Mouse (Mus musculus) hindbrain, embryonic 10.5 days (tissue): ENCODE measurements at regions not wholly inside any gene's neighbourhood (a gene's known extent, or its start where the extent isn't known, plus 50 kb on each side); places are given as distances from the start of the nearest gene placed in this dataset.

Experiments
- DNase-seq: peaks from one replicate; pipeline ENCODE4 v3.0.0-alpha.2; 2017; ENCODE audit warnings: low spot score
- H3K27ac ChIP-seq: fragments of 300-500 bp; sonication (generic); 2 replicates; pipeline ENCODE4 v1.5.1; 2016; ENCODE audit warnings: mild to moderate bottlenecking, moderate library complexity
- H3K27me3 ChIP-seq: fragments of 300-500 bp; sonication (generic); 2 replicates; pipeline ENCODE4 v1.6.1; 2016; ENCODE audit warnings: mild to moderate bottlenecking; ENCODE audit not compliant: poor library complexity, insufficient read depth, severe bottlenecking
- H3K36me3 ChIP-seq: fragments of 300-500 bp; sonication (generic); 2 replicates; pipeline ENCODE4 v1.6.1; 2016; ENCODE audit warnings: mild to moderate bottlenecking, moderate library complexity
- H3K4me1 ChIP-seq: fragments of 300-500 bp; sonication (generic); replicated peaks from 2 replicates; pipeline ENCODE4 v1.6.1; 2016; ENCODE audit warnings: mild to moderate bottlenecking
- H3K4me3 ChIP-seq: fragments of 300-500 bp; sonication (generic); 2 replicates; pipeline ENCODE4 v1.5.1; 2016; ENCODE audit warnings: mild to moderate bottlenecking, moderate library complexity
- H3K9me3 ChIP-seq: fragments of 300-500 bp; sonication (generic); 2 replicates; pipeline ENCODE4 v1.6.1; 2016; ENCODE audit warnings: mild to moderate bottlenecking, moderate library complexity
- WGBS: fragments of 180-500 bp; shearing (Covaris S2); methylation state at CpG from one replicate; pipeline ENCODE4 v1.1.7; 2016; 5-methylcytosine and 5-hydroxymethylcytosine counted together

DNA sequence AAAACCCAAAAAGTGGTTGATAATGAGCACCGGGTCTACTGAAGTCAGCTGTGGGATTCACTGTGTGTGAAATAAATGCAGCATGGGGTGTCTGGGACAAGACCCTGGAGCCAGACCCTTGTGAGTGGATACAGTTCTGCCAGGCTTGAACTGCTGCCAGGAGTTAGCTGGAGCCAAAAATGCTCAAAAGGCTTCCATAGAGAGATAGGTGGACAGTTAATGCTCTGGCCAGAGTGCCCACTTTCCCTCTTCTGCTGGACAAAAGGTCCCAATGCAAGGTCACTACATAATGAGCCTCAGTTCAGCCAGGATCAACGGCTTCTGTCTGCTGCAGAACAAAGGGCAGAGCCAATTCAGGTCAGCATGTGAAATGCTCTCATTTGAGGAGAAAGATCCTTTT lies 73.2 kb upstream of the Ercc6l2 start:
- WGBS: 58% methylated on average over 2 of the region's 2 CpGs

DNA sequence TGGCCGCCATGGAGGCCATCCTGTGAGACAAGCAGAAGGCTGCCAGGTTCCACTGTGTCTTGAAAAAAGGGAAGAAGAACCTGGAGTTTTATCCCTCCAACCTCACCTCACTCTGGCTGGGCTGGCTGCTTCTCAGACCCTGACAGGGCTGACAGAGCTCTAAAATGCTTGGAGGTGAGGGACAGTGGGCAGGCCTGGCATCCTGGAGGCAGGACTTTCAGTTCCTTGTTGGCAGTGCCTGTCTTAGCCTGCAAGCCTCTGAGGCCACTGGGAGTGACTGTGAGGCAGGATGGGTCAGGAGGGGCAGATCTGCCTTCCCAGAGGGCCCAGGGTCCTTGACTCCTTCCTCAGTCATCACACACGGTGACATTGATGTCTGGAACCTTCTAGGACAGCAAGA lies 66.3 kb upstream of the Ercc6l2 start:
- Histone ChIP-seq H3K27me3 (no peaks in the 10 kb centered on the region), H3K9me3 (0 out of 2 replicates have a peak, but pooled peaks cover 8% of the 10 kb centered on the region), H3K4me3 (no peak overlapping the region), H3K27ac (no peak overlapping the region), H3K36me3 (no peaks in the 10 kb centered on the region), H3K4me1 (no peaks in the 10 kb centered on the region)
- whole genome bisulfite sequencing: 93% methylated on average over 2 of the region's 2 CpGs
- no peak for DNase-seq

More for the DNA sequence above, 73.2 kb upstream of the Ercc6l2 start:
- no peaks in the 10 kb centered on the region for H3K36me3 ChIP-seq
- H3K27me3 ChIP-seq: no peaks in the 10 kb centered on the region
- H3K27ac ChIP-seq: peak overlapping the region; percentile 73
- H3K9me3 ChIP-seq: 0 out of 2 replicates have a peak, but pooled peaks cover 2% of the 10 kb centered on the region
- peaks cover 6% of the 10 kb centered on the region for H3K4me1 ChIP-seq
- no peak overlapping the region for H3K4me3 ChIP-seq
- DNase-seq: no peak

DNA sequence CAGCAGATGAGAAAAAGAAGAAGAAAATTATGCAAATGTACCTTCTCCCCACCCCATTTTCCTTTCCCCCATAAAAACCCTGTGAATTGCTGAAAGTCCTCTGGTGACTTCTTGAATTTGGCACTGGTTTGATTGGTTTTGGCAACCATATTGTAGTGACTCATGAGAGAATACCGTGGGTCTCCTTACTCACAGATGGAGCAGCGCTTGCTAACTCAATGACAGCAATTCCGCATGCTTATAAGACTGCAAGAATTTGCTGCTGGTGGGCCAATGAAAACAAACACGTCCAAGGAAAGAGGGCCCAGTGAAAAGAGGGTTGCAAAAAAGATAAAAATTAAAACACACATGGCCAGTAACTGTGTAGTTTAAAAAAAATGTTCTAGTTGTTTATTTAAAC lies 65.0 kb upstream of the Ercc6l2 start:
- Histone ChIP-seq H3K27ac (no peak overlapping the region), H3K27me3 (no peaks in the 10 kb centered on the region), H3K4me1 (no peaks in the 10 kb centered on the region), H3K9me3 (0 out of 2 replicates have a peak, but pooled peaks cover 8% of the 10 kb centered on the region), H3K36me3 (no peaks in the 10 kb centered on the region), H3K4me3 (no peak overlapping the region)
- DNase-seq: no peak
- WGBS: 82% methylated on average over 4 of the region's 4 CpGs

DNA sequence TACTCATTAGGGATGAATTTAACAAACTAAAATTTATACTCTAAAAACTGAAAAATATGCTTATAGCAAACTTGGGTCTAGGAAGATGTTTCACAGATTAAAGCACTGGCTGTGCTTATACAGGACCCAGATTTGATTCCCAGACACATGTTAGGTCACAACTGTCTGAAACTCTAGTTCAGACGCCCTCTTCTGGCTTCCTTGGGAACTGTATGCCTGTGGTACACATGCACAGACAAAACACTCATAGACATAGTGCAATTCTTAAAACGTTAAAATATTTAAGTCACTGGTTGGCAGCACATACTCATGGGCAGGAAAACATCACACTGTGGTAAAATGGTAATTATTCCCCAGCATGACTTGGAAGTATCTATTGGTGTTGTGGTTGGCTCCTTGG lies 63.8 kb upstream of the Ercc6l2 start:
- Histone ChIP-seq H3K4me3 (no peak overlapping the region), H3K9me3 (0 out of 2 replicates have a peak, but pooled peaks cover 8% of the 10 kb centered on the region), H3K4me1 (no peaks in the 10 kb centered on the region), H3K36me3 (no peaks in the 10 kb centered on the region), H3K27ac (no peak overlapping the region), H3K27me3 (no peaks in the 10 kb centered on the region)
- 60% methylated on average over 2 of the region's 2 CpGs for WGBS
- DNase-seq: no peak

DNA sequence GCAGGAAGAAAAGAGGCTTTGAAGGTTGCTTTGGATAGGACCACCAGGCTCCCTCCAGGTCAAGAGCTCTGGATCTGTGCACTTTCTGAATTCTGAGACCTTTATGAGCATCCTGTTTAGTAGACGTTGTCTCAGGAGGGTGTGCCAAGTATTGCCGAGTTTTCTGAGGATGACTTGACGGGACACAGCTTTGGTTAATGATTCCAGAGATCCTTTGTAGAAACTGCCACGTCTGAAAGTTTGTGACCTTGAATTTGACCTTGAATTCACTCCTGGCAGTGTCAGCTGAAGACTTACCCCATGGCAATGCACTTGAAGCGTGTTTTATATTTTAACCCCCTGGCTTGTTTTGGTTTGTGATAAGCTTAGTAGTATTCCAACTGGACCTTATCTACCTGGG lies 58.0 kb upstream of the Ercc6l2 start:
- H3K4me3 ChIP-seq: no peak overlapping the region
- no peaks in the 10 kb centered on the region for H3K27me3 ChIP-seq
- H3K4me1 ChIP-seq: no peaks in the 10 kb centered on the region
- H3K27ac ChIP-seq: no peak overlapping the region
- H3K36me3 ChIP-seq: no peaks in the 10 kb centered on the region
- DNase-seq: no peak
- 0 out of 2 replicates have a peak, but pooled peaks cover 1% of the 10 kb centered on the region for H3K9me3 ChIP-seq
- WGBS: 79% methylated on average over 5 of the region's 5 CpGs

DNA sequence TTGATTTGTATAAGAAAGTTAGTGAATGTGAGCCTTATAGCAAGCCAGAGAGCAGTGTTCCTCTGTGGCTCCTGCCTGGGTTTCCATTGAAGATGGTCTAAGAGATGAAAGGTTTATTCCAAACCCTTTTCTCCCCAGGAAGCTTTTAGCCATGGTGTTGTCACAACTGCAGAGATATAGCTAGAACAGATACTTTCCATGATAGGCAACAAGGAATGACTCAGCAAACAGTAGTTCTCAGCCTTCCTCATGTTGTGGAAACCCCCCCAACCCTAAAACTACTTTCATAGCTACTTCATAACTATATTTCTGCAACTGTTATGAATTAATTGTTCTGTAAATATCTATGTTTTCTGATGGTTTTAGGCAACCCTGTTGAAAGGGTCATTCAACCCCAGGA lies 53.5 kb upstream of the Ercc6l2 start:
- no peaks in the 10 kb centered on the region for H3K4me1 ChIP-seq
- H3K36me3 ChIP-seq: no peaks in the 10 kb centered on the region
- H3K9me3 ChIP-seq: no peaks in the 10 kb centered on the region
- no peak for DNase-seq
- no peak overlapping the region for H3K4me3 ChIP-seq
- no peaks in the 10 kb centered on the region for H3K27me3 ChIP-seq
- H3K27ac ChIP-seq: no peak overlapping the region
